Mouse (Mus musculus) forebrain, embryonic 16.5 days (tissue): Measurements from ENCODE around the gene Arhgap11a. TPM values are rescaled to one million over a fixed set of nuclear protein-coding genes. Genes with fewer than 3 reads are reported as not detected.

Source experiments
- ATAC-seq: fragments of 200-750 bp; cut with Nextera tagmentation; 2 replicates; pipeline ENCODE4 v1.8.0; 2017; ENCODE audit warnings: mild to moderate bottlenecking, moderate library complexity
- H3K27ac ChIP-seq: fragments of 300-500 bp; sonication (generic); 2 replicates; pipeline ENCODE4 v1.5.1; 2014; ENCODE audit warnings: low read length, control low read depth
- H3K27me3 ChIP-seq: fragments of 300-500 bp; sonication (generic); replicated peaks from 2 replicates; pipeline ENCODE4 v1.6.1; 2014; ENCODE audit warnings: low read length; ENCODE audit not compliant: control insufficient read depth, insufficient read depth
- H3K36me3 ChIP-seq: fragments of 300-500 bp; sonication (generic); 2 replicates; pipeline ENCODE4 v1.6.1; 2014; ENCODE audit not compliant: control insufficient read depth, insufficient read depth
- H3K4me1 ChIP-seq: fragments of 300-500 bp; sonication (generic); replicated peaks from 2 replicates; pipeline ENCODE4 v1.6.1; 2014; ENCODE audit warnings: low read length; ENCODE audit not compliant: control insufficient read depth, insufficient read depth
- H3K4me2 ChIP-seq: fragments of 300-500 bp; sonication (generic); 2 replicates; pipeline ENCODE4 v1.6.1; 2014; ENCODE audit warnings: mild to moderate bottlenecking, low read length, control low read depth
- H3K4me3 ChIP-seq: fragments of 300-500 bp; sonication (generic); replicated peaks from 2 replicates; pipeline ENCODE4 v1.5.1; 2014; ENCODE audit warnings: mild to moderate bottlenecking, low read length, control low read depth
- H3K9ac ChIP-seq: fragments of 300-500 bp; sonication (generic); replicated peaks from 2 replicates; pipeline ENCODE4 v1.6.1; 2014; ENCODE audit warnings: low read depth, low read length, control low read depth
- H3K9me3 ChIP-seq: fragments of 300-500 bp; sonication (generic); 2 replicates; pipeline ENCODE4 v1.6.1; 2016; ENCODE audit warnings: low read length; ENCODE audit not compliant: control insufficient read depth
- WGBS: fragments of 180-500 bp; shearing (Covaris S2); extraction: QIAGEN DNeasy Blood & Tissue Kit; methylation state at CpG from one replicate; pipeline ENCODE4 v1.1.7; 2014; 5-methylcytosine and 5-hydroxymethylcytosine counted together
- polyA plus RNA-seq: library from polyadenylated mRNA; unstranded; fragments of >200 nt; fragmentation: Nextera tagmentation; extraction: Ambion mirVana; gene quantifications from 2 replicates; pipeline ENCODE4 v1.2.1, GENCODE M21; 2015

The Arhgap11a gene
- polyA plus RNA-seq, 1 experiment from 2014 or later = 28.1 TPM

- Histone ChIP-seq H3K4me2 (no peak overlapping the region), H3K9me3 (no peaks in the 10 kb centered on the region), H3K27ac (no peak overlapping the region), H3K27me3 (no peaks in the 10 kb centered on the region), H3K4me1 (peaks cover 31% of the 10 kb centered on the region), H3K4me3 (no peak overlapping the region), H3K36me3 (peaks cover 5% of the 10 kb centered on the region; the same call in 1 of the 2 replicates), H3K9ac (no peak overlapping the region)
- ATAC-seq = no peak
- WGBS = 84% methylated on average over 12 of the region's 12 CpGs
Observed at GRCm38 (mm10) chr2:113821176-113821734, 27.2 kb downstream of the Arhgap11a start.

GRCm38 (mm10) chr2:113820117-113820516 lies 28.3 kb downstream of the Arhgap11a start:
- H3K9me3 ChIP-seq = no peaks in the 10 kb centered on the region
- no peak for ATAC-seq
- peaks cover 5% of the 10 kb centered on the region; the same call in 1 of the 2 replicates for H3K36me3 ChIP-seq
- no peak overlapping the region for H3K4me3 ChIP-seq
- H3K9ac ChIP-seq = no peak overlapping the region
- H3K4me1 ChIP-seq = peaks cover 20% of the 10 kb centered on the region
- no peak overlapping the region for H3K4me2 ChIP-seq
- no peaks in the 10 kb centered on the region for H3K27me3 ChIP-seq
- WGBS = 92% methylated on average over 15 of the region's 15 CpGs
- H3K27ac ChIP-seq = no peak overlapping the region

- H3K4me2 ChIP-seq = no peak overlapping the region
- WGBS = 40% methylated on average over 14 of the region's 14 CpGs
- H3K9ac ChIP-seq = peak overlapping the region; percentile 45
- H3K27ac ChIP-seq = no peak overlapping the region
- peaks cover 12% of the 10 kb centered on the region for H3K4me1 ChIP-seq
- H3K36me3 ChIP-seq = peaks cover 5% of the 10 kb centered on the region; the same call in 1 of the 2 replicates
- H3K9me3 ChIP-seq = no peaks in the 10 kb centered on the region
- peak; percentile 86 for ATAC-seq
- no peaks in the 10 kb centered on the region for H3K27me3 ChIP-seq
- H3K4me3 ChIP-seq = no peak overlapping the region
Observed at GRCm38 (mm10) chr2:113817681-113818606, 30.5 kb downstream of the Arhgap11a start.

GRCm38 (mm10) chr2:113807640-113808039 lies 40.8 kb downstream of the Arhgap11a start:
- Histone ChIP-seq H3K36me3 (peaks cover 8% of the 10 kb centered on the region; the same call in 1 of the 2 replicates), H3K9ac (no peak overlapping the region), H3K27me3 (no peaks in the 10 kb centered on the region), H3K9me3 (no peaks in the 10 kb centered on the region), H3K4me1 (no peaks in the 10 kb centered on the region), H3K4me3 (no peak overlapping the region), H3K27ac (no peak overlapping the region), H3K4me2 (no peak overlapping the region)
- 30% methylated on average over 9 of the region's 9 CpGs for WGBS
- ATAC-seq = no peak

GRCm38 (mm10) chr2:113806851-113807577 lies 41.4 kb downstream of the Arhgap11a start:
- ATAC-seq = peak; percentile 18; the same call in 1 of the 2 replicates
- Histone ChIP-seq H3K4me2 (no peak overlapping the region), H3K9me3 (no peaks in the 10 kb centered on the region), H3K4me3 (no peak overlapping the region), H3K9ac (no peak overlapping the region; the same call in 1 of the 2 replicates), H3K4me1 (no peaks in the 10 kb centered on the region), H3K27me3 (no peaks in the 10 kb centered on the region), H3K27ac (no peak overlapping the region), H3K36me3 (peaks cover 8% of the 10 kb centered on the region; the same call in 1 of the 2 replicates)
- WGBS = 68% methylated on average over 10 of the region's 10 CpGs

- no peak for ATAC-seq
- WGBS = 76% methylated on average over 4 of the region's 4 CpGs
- no peaks in the 10 kb centered on the region for H3K27me3 ChIP-seq
- no peak overlapping the region for H3K9ac ChIP-seq
- H3K27ac ChIP-seq = no peak overlapping the region
- no peaks in the 10 kb centered on the region for H3K9me3 ChIP-seq
- H3K36me3 ChIP-seq = peaks cover 8% of the 10 kb centered on the region; the same call in 1 of the 2 replicates
- H3K4me1 ChIP-seq = no peaks in the 10 kb centered on the region
- H3K4me2 ChIP-seq = no peak overlapping the region
- H3K4me3 ChIP-seq = no peak overlapping the region
Observed at GRCm38 (mm10) chr2:113805765-113806164, 42.7 kb downstream of the Arhgap11a start.

- no peak overlapping the region for H3K27ac ChIP-seq
- peak; percentile 66 for ATAC-seq
- no peak overlapping the region for H3K4me2 ChIP-seq
- H3K4me1 ChIP-seq = no peaks in the 10 kb centered on the region
- 17% methylated on average over 1 of the region's 1 CpGs for WGBS
- no peak overlapping the region for H3K4me3 ChIP-seq
- H3K36me3 ChIP-seq = 0 out of 2 replicates have a peak, but pooled peaks cover 1% of the 10 kb centered on the region
- no peak overlapping the region for H3K9ac ChIP-seq
- H3K9me3 ChIP-seq = no peaks in the 10 kb centered on the region
- no peaks in the 10 kb centered on the region for H3K27me3 ChIP-seq
Observed at GRCm38 (mm10) chr2:113803753-113804152, 44.7 kb downstream of the Arhgap11a start.

- no peak for ATAC-seq
- no peak overlapping the region for H3K4me2 ChIP-seq
- no peak overlapping the region for H3K27ac ChIP-seq
- H3K4me3 ChIP-seq = no peak overlapping the region
- H3K27me3 ChIP-seq = no peaks in the 10 kb centered on the region
- H3K9ac ChIP-seq = no peak overlapping the region
- WGBS = 90% methylated on average over 5 of the region's 5 CpGs
- no peaks in the 10 kb centered on the region for H3K4me1 ChIP-seq
- no peaks in the 10 kb centered on the region for H3K9me3 ChIP-seq
- H3K36me3 ChIP-seq = no peaks in the 10 kb centered on the region
Observed at GRCm38 (mm10) chr2:113800846-113801245, 47.6 kb downstream of the Arhgap11a start.

- no peak overlapping the region for H3K27ac ChIP-seq
- no peak for ATAC-seq
- no peaks in the 10 kb centered on the region for H3K27me3 ChIP-seq
- no peak overlapping the region for H3K4me2 ChIP-seq
- WGBS = 90% methylated on average over 13 of the region's 13 CpGs
- no peak overlapping the region for H3K4me3 ChIP-seq
- no peaks in the 10 kb centered on the region for H3K4me1 ChIP-seq
- H3K9me3 ChIP-seq = no peaks in the 10 kb centered on the region
- H3K9ac ChIP-seq = no peak overlapping the region
- H3K36me3 ChIP-seq = no peaks in the 10 kb centered on the region
Observed at GRCm38 (mm10) chr2:113798605-113799004, 49.9 kb downstream of the Arhgap11a start.
